Mouse (Mus musculus): Measurements from ENCODE around the gene Ifna9. TPM values are rescaled to one million over a fixed set of nuclear protein-coding genes. Genes with fewer than 3 reads are reported as not detected.
"Not testable (repeated sequence)": the region's sequence is repeated elsewhere in the genome, so short reads cannot be mapped to it uniquely, and the experiment has no call there.

Ifna9 gene
- total RNA-seq (2014; fragmentation: Nextera tagmentation) (not detected in 2 replicates), total RNA-seq (2017) (not detected in 2 replicates)

GRCm38 (mm10) chr4:88592285-88592684 is at the start of gene Ifna9:
Ifna9 (minus strand) TSS chr4:88592385.
- ATAC-seq (replicated peaks; ENCODE audit: poor library complexity, severe bottlenecking) = no peak

DNA sequence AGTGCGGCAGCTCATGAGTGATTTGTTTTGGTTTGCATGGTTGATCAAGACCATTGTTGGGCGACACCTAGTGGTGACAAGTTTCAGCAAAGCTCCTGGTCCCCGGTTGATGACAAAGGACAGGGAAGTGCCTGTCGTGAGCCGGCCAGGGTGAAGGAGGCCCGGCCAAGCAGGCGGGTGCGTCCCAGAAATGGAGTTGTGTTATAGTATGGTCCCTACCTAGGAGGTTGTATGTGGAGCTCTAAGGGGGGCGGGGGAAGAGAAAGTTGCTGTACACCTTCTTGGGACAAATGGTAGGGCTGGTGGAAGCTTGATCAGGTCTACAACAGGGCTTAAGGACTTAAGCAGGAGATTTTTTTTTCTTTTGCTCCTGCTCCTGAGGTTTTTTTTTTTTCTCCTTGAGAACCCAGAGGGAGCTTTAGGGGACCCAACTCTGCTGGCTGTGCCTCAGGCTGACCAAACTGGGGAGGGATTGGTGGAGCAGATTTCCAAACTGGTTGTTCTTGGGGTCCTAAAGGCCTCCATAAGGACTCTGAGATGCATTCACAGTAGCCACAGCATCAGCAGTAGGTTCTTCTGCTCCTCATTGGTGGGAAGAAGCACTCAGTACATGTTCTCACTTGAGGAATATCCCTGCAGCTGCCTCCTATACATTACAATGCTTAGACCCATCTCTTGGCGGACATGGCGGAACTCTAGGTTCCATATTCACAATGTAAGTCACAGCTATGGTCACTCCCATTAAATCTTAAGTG is 49.1 kb upstream of the Ifna9 start:
- peak; percentile 93 for ATAC-seq (replicated peaks; ENCODE audit: poor library complexity, severe bottlenecking)

DNA sequence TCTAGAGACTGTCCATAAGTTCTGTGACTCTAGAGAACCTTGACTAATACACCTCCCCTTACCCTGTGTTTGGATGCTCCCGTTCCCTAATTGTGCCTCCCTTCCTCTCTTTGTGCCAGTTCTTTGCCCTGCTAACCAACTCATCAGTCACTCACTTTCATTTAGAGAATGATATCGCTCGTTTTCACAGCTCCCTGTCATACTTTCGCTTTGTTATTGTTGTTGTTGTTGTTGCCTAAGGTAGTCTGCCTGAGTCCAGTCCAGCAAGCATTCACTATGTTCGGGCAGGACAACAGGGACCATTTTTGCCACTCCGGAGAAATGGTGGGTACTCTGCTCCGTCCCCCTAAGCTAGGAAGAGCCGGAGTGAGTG is 48.5 kb upstream of the Ifna9 start:
- no peak for ATAC-seq (replicated peaks; ENCODE audit: poor library complexity, severe bottlenecking)

- no peak for ATAC-seq (replicated peaks; ENCODE audit: poor library complexity, severe bottlenecking)
Measured at GRCm38 (mm10) chr4:88634311-88634710, 42.1 kb upstream of the Ifna9 start, which contains the start of gene C87499. C87499 (minus strand) TSS chr4:88634411.

DNA sequence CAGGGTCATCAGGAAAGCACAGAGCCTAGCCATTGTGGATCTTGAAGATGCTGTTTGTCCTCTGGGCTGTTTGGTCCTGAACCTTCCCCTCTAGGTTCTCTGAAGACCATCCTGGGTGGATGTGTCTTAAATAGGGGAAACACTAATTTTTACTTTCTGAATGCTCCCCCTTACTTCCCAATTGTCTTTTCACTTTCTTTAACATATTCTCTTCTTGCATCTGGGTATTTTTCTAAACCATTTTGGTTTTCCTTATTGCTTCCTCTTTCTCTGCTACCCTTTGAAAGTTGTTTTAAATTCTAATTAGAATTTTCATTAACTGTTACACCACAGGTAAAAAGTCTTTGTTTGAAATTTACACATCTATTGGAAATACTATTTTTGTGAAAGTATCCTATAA is 11.1 kb upstream of the Ifna9 start, which contains the start of gene Ifna12:
Gene Ifna12 (minus strand): TSS at position 101 of the 400 bp plus-strand sequence.
- no peak for ATAC-seq (replicated peaks; ENCODE audit: poor library complexity, severe bottlenecking)

GRCm38 (mm10) chr4:88571698-88572097 is 20.5 kb downstream of the Ifna9 start, which contains the start of gene Ifna14:
Ifna14 (minus strand) TSS chr4:88571798.
- 0 out of 2 replicates have a peak, but pooled peaks have one; percentile 17 for ATAC-seq (replicated peaks; ENCODE audit: poor library complexity, severe bottlenecking)

GRCm38 (mm10) chr4:88561791-88562190 is 30.4 kb downstream of the Ifna9 start:
- no peak for ATAC-seq (replicated peaks; ENCODE audit: poor library complexity, severe bottlenecking)

DNA sequence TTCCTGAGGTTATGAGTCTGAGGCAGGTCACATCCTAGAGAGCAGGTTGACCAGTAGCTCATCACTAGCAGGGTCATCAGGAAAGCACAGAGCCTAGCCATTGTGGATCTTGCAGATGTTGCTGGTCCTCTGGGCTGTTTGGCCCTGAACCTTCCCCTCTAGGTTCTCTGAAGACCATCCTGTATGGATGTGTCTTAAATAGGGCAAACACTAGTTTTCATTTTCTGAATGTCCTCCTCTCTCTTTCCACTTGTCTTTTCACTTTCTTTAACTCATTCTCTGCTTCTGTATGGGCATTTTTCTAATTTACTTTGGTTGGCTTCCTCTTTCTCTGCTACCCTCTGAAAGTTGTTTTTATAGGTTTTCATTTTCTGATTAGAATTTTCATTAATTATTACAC is 34.0 kb downstream of the Ifna9 start, which contains the start of gene Ifna15:
Gene Ifna15 (minus strand): TSS at position 101 of the 400 bp plus-strand sequence.
- ATAC-seq (replicated peaks; ENCODE audit: poor library complexity, severe bottlenecking) = not testable (repeated sequence)

- peak; percentile 99 for ATAC-seq (replicated peaks; ENCODE audit: poor library complexity, severe bottlenecking)
Measured at GRCm38 (mm10) chr4:88550161-88550945, 41.8 kb downstream of the Ifna9 start.

- ATAC-seq (replicated peaks; ENCODE audit: poor library complexity, severe bottlenecking) = no peak
Measured at GRCm38 (mm10) chr4:88547986-88548385, 44.2 kb downstream of the Ifna9 start.

- ATAC-seq (replicated peaks; ENCODE audit: poor library complexity, severe bottlenecking) = peak; percentile 99
Measured at GRCm38 (mm10) chr4:88543649-88544234, 48.4 kb downstream of the Ifna9 start.

Other genes starting within 250 kb of the Ifna9 start
Only the 30 nearest of the 31 such genes appear.
- 1.8 and 4.9 TPM in 2 replicates for gene Hacd4, start 153.5 kb downstream of the Ifna9 start, total RNA-seq (2014; fragmentation: Nextera tagmentation)
- gene Hacd4, start 153.5 kb downstream of the Ifna9 start, total RNA-seq (2017) = 2.7 and 2.8 TPM in 2 replicates
- not detected in 2 replicates for gene Ifnb1, start 69.6 kb downstream of the Ifna9 start, total RNA-seq (2014; fragmentation: Nextera tagmentation)
- not detected in 2 replicates for gene Ifnb1, start 69.6 kb downstream of the Ifna9 start, total RNA-seq (2017)
- not detected in 2 replicates for gene Ifna15, start 34.1 kb downstream of the Ifna9 start, total RNA-seq (2014; fragmentation: Nextera tagmentation)
- not detected in 2 replicates for gene Ifna15, start 34.1 kb downstream of the Ifna9 start, total RNA-seq (2017)
- not detected in 2 replicates for gene Ifna14, start 20.6 kb downstream of the Ifna9 start, total RNA-seq (2014; fragmentation: Nextera tagmentation)
- gene Ifna14, start 20.6 kb downstream of the Ifna9 start, total RNA-seq (2017) = not detected in 2 replicates
- not detected in 2 replicates for gene Ifna12, start 11.0 kb upstream of the Ifna9 start, total RNA-seq (2014; fragmentation: Nextera tagmentation)
- not detected in 2 replicates for gene Ifna12, start 11.0 kb upstream of the Ifna9 start, total RNA-seq (2017)
- gene C87499, start 42.0 kb upstream of the Ifna9 start, total RNA-seq (2014; fragmentation: Nextera tagmentation) = not detected in 2 replicates
- not detected in 2 replicates for gene C87499, start 42.0 kb upstream of the Ifna9 start, total RNA-seq (2017)
- gene Ifna13, start 52.1 kb upstream of the Ifna9 start, total RNA-seq (2014; fragmentation: Nextera tagmentation) = not detected in 2 replicates
- gene Ifna13, start 52.1 kb upstream of the Ifna9 start, total RNA-seq (2017) = not detected in 2 replicates
- not detected in 2 replicates for gene Ifna16, start 84.5 kb upstream of the Ifna9 start, total RNA-seq (2014; fragmentation: Nextera tagmentation)
- not detected in 2 replicates for gene Ifna16, start 84.5 kb upstream of the Ifna9 start, total RNA-seq (2017)
- not detected in 2 replicates for gene Ifna2, start 91.5 kb upstream of the Ifna9 start, total RNA-seq (2014; fragmentation: Nextera tagmentation)
- not detected in 2 replicates for gene Ifna2, start 91.5 kb upstream of the Ifna9 start, total RNA-seq (2017)
- not detected in 2 replicates for gene Ifnab, start 99.0 kb upstream of the Ifna9 start, total RNA-seq (2014; fragmentation: Nextera tagmentation)
- gene Ifnab, start 99.0 kb upstream of the Ifna9 start, total RNA-seq (2017) = not detected in 2 replicates
- not detected in 2 replicates for gene Gm26566, start 129.4 kb upstream of the Ifna9 start, total RNA-seq (2014; fragmentation: Nextera tagmentation)
- gene Gm26566, start 129.4 kb upstream of the Ifna9 start, total RNA-seq (2017) = 0.69 TPM in 1 of 2 replicates, not detected in the other
- 33.5 and 45.5 TPM in 2 replicates for gene Klhl9, start 130.1 kb upstream of the Ifna9 start, total RNA-seq (2014; fragmentation: Nextera tagmentation)
- gene Klhl9, start 130.1 kb upstream of the Ifna9 start, total RNA-seq (2017) = 72.4 and 96.0 TPM in 2 replicates
- gene Gm13271, start 162.5 kb upstream of the Ifna9 start, total RNA-seq (2014; fragmentation: Nextera tagmentation) = not detected in 2 replicates
- gene Gm13271, start 162.5 kb upstream of the Ifna9 start, total RNA-seq (2017) = not detected in 2 replicates
- 0.49 TPM in 1 of 2 replicates, not detected in the other for gene Gm13283, start 167.7 kb upstream of the Ifna9 start, total RNA-seq (2014; fragmentation: Nextera tagmentation)
- 0.21 TPM in 1 of 2 replicates, not detected in the other for gene Gm13283, start 167.7 kb upstream of the Ifna9 start, total RNA-seq (2017)
- not detected in 2 replicates for gene Gm13290, start 181.4 kb upstream of the Ifna9 start, total RNA-seq (2014; fragmentation: Nextera tagmentation)
- gene Gm13290, start 181.4 kb upstream of the Ifna9 start, total RNA-seq (2017) = not detected in 2 replicates
- not detected in 2 replicates for gene Gm13289, start 184.5 kb upstream of the Ifna9 start, total RNA-seq (2014; fragmentation: Nextera tagmentation)
- not detected in 2 replicates for gene Gm13289, start 184.5 kb upstream of the Ifna9 start, total RNA-seq (2017)
- gene Gm13272, start 187.5 kb upstream of the Ifna9 start, total RNA-seq (2014; fragmentation: Nextera tagmentation) = not detected in 2 replicates
- not detected in 2 replicates for gene Gm13272, start 187.5 kb upstream of the Ifna9 start, total RNA-seq (2017)
- 1.5 TPM in 1 of 2 replicates, not detected in the other for gene Ifnz, start 189.7 kb upstream of the Ifna9 start, total RNA-seq (2014; fragmentation: Nextera tagmentation)
- 0.22 and 0.52 TPM in 2 replicates for gene Ifnz, start 189.7 kb upstream of the Ifna9 start, total RNA-seq (2017)
- gene Gm13276, start 193.3 kb upstream of the Ifna9 start, total RNA-seq (2014; fragmentation: Nextera tagmentation) = not detected in 2 replicates
- not detected in 2 replicates for gene Gm13276, start 193.3 kb upstream of the Ifna9 start, total RNA-seq (2017)
- not detected in 2 replicates for gene Gm13277, start 196.2 kb upstream of the Ifna9 start, total RNA-seq (2014; fragmentation: Nextera tagmentation)
- gene Gm13277, start 196.2 kb upstream of the Ifna9 start, total RNA-seq (2017) = not detected in 2 replicates
- gene Gm13278, start 199.2 kb upstream of the Ifna9 start, total RNA-seq (2014; fragmentation: Nextera tagmentation) = not detected in 2 replicates
- gene Gm13278, start 199.2 kb upstream of the Ifna9 start, total RNA-seq (2017) = not detected in 2 replicates
- not detected in 2 replicates for gene Gm13275, start 202.1 kb upstream of the Ifna9 start, total RNA-seq (2014; fragmentation: Nextera tagmentation)
- gene Gm13275, start 202.1 kb upstream of the Ifna9 start, total RNA-seq (2017) = not detected in 2 replicates
- not detected in 2 replicates for gene Gm13279, start 205.0 kb upstream of the Ifna9 start, total RNA-seq (2014; fragmentation: Nextera tagmentation)
- gene Gm13279, start 205.0 kb upstream of the Ifna9 start, total RNA-seq (2017) = not detected in 2 replicates
- gene Gm13285, start 207.3 kb upstream of the Ifna9 start, total RNA-seq (2014; fragmentation: Nextera tagmentation) = not detected in 2 replicates
- not detected in 2 replicates for gene Gm13285, start 207.3 kb upstream of the Ifna9 start, total RNA-seq (2017)
- gene Gm13287, start 210.9 kb upstream of the Ifna9 start, total RNA-seq (2014; fragmentation: Nextera tagmentation) = not detected in 2 replicates
- gene Gm13287, start 210.9 kb upstream of the Ifna9 start, total RNA-seq (2017) = not detected in 2 replicates
- gene Gm13288, start 213.1 kb upstream of the Ifna9 start, total RNA-seq (2014; fragmentation: Nextera tagmentation) = not detected in 2 replicates
- not detected in 2 replicates for gene Gm13288, start 213.1 kb upstream of the Ifna9 start, total RNA-seq (2017)
- gene Ifna7, start 223.8 kb upstream of the Ifna9 start, total RNA-seq (2014; fragmentation: Nextera tagmentation) = not detected in 2 replicates
- not detected in 2 replicates for gene Ifna7, start 223.8 kb upstream of the Ifna9 start, total RNA-seq (2017)
- gene Ifna11, start 227.6 kb upstream of the Ifna9 start, total RNA-seq (2014; fragmentation: Nextera tagmentation) = not detected in 2 replicates
- not detected in 2 replicates for gene Ifna11, start 227.6 kb upstream of the Ifna9 start, total RNA-seq (2017)
- gene Ifna6, start 235.0 kb upstream of the Ifna9 start, total RNA-seq (2014; fragmentation: Nextera tagmentation) = not detected in 2 replicates
- gene Ifna6, start 235.0 kb upstream of the Ifna9 start, total RNA-seq (2017) = not detected in 2 replicates
- not detected in 2 replicates for gene Ifna5, start 243.1 kb upstream of the Ifna9 start, total RNA-seq (2014; fragmentation: Nextera tagmentation)
- gene Ifna5, start 243.1 kb upstream of the Ifna9 start, total RNA-seq (2017) = not detected in 2 replicates